Mouse (Mus musculus): Measurements from ENCODE around the gene Spry1. TPM values are rescaled to one million over a fixed set of nuclear protein-coding genes. Genes with fewer than 3 reads are reported as not detected.

Spry1 gene
- polyA plus RNA-seq, 2 experiments = 2.4 to 3.4 TPM

GRCm38 (mm10) chr3:37640810-37641209, 1.1 kb downstream of the Spry1 start:
- Histone ChIP-seq H3K4me3 (ENCODE audit: insufficient read depth in 1 of 2, low read depth in 2 of 2, low read length in 2 of 2) (peak overlapping the region; percentile 62 to 74), H3K4me1 (replicated peaks; ENCODE audit: control insufficient read depth in 2 of 2, insufficient read depth in 2 of 2, low read length in 1 of 2) (peaks cover 0 to 5% of the 10 kb centered on the region in 2 experiments; a peak in 1 of 4 replicates), H3K9ac (replicated peaks) (peak overlapping the region; percentile 56), H3K4me2 (ENCODE audit: low read depth) (peak overlapping the region; percentile 80), H3K36me3 (replicated peaks; ENCODE audit: control insufficient read depth, insufficient read depth, low read depth) (peaks cover 7% of the 10 kb centered on the region), H3K27ac (no peak overlapping the region), H3K27me3 (ENCODE audit: control insufficient read depth, insufficient read depth, low read length) (peaks cover 12% of the 10 kb centered on the region), H3K9me3 (ENCODE audit: control insufficient read depth, low read length) (no peaks in the 10 kb centered on the region)
- WGBS (ENCODE audit: insufficient replicate concordance) = under 1% methylated on average over 43 of the region's 47 CpGs
- peak; percentile 59; the same call in 1 of the 2 replicates for ATAC-seq (ENCODE audit: insufficient read depth)
- DNase-seq (ENCODE audit: low read depth in 3 of 3, low spot score in 3 of 3) = no peak
- peak; percentile 60 for TF ChIP-seq CTCF (IDR thresholded peaks at IDR 0.05; ENCODE audit: low read depth)
- TF ChIP-seq EP300 (IDR thresholded peaks at IDR 0.05; ENCODE audit: low read depth) = no peak

DNA sequence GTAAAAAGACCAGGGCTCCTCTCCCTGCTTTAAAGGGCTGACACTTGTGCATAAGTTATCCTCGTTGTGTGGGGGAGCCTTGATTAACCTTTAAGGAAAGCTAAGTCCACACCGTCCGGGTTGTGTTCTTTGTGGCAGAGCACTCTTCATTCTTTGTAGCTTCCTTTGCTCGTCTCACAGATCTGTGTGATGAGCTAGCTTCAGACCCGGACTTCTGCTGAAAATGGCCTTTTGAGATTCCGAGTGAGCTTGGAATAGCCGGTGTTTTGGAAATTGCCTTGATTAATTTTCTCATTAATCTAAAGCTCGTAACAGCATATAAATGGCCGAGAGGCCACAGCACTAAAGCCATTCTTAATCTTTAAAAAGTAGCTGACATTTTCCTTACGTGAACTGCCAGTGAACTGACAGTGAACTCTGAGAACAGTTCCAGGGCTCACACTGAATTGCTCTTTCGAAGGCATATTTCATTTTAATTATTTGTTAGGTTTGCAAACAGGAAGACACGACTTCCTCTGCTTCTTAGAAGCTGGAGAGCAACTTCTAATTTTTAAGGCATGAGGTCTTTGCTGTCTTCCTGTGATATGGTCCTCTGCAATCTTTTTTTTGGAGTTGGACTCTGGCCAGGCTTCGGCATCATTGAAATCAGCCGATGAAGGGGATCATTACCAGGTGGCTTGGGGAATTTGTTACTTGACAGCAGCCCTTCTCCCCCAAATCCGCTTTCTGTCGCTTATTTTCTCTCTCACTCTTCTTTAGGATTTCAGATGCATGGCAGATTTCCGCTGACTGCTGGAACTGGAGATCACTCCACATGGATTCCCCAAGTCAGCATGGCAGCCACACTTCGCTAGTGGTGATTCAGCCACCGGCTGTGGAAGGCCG, 2.3 kb downstream of the Spry1 start:
- ATAC-seq (ENCODE audit: insufficient read depth) = no peak
- TF ChIP-seq CTCF (IDR thresholded peaks at IDR 0.05; ENCODE audit: low read depth) = no peak
- TF ChIP-seq EP300 (IDR thresholded peaks at IDR 0.05; ENCODE audit: low read depth) = no peak

GRCm38 (mm10) chr3:37642681-37643214, 3.0 kb downstream of the Spry1 start:
- Histone ChIP-seq H3K9ac (replicated peaks) (no peak overlapping the region), H3K27ac (no peak overlapping the region), H3K4me1 (replicated peaks; ENCODE audit: control insufficient read depth in 2 of 2, insufficient read depth in 2 of 2, low read length in 1 of 2) (peaks cover 0 to 5% of the 10 kb centered on the region in 2 experiments; a peak in 1 of 4 replicates), H3K4me2 (ENCODE audit: low read depth) (no peak overlapping the region), H3K9me3 (ENCODE audit: control insufficient read depth, low read length) (no peaks in the 10 kb centered on the region), H3K4me3 (ENCODE audit: insufficient read depth in 1 of 2, low read depth in 2 of 2, low read length in 2 of 2) (no peak overlapping the region), H3K27me3 (ENCODE audit: control insufficient read depth, insufficient read depth, low read length) (peaks cover 12% of the 10 kb centered on the region), H3K36me3 (replicated peaks; ENCODE audit: control insufficient read depth, insufficient read depth, low read depth) (peaks cover 7% of the 10 kb centered on the region)
- no peak for ATAC-seq (ENCODE audit: insufficient read depth)
- no peak for DNase-seq (ENCODE audit: low read depth in 3 of 3, low spot score in 3 of 3)
- TF ChIP-seq EP300 (IDR thresholded peaks at IDR 0.05; ENCODE audit: low read depth) = no peak
- TF ChIP-seq CTCF (IDR thresholded peaks at IDR 0.05; ENCODE audit: low read depth) = no peak
- 89% methylated on average over 21 of the region's 21 CpGs for WGBS (ENCODE audit: insufficient replicate concordance)

More for the DNA sequence above, 2.3 kb downstream of the Spry1 start:
- Histone ChIP-seq H3K4me3 (ENCODE audit: insufficient read depth in 1 of 2, low read depth in 2 of 2, low read length in 2 of 2) (peak overlapping the region; percentile 19 to 62; a peak in 2 of 4 replicates), H3K9me3 (ENCODE audit: control insufficient read depth, low read length) (no peaks in the 10 kb centered on the region), H3K27ac (no peak overlapping the region), H3K27me3 (ENCODE audit: control insufficient read depth, insufficient read depth, low read length) (peaks cover 12% of the 10 kb centered on the region), H3K36me3 (replicated peaks; ENCODE audit: control insufficient read depth, insufficient read depth, low read depth) (peaks cover 7% of the 10 kb centered on the region), H3K9ac (replicated peaks) (no peak overlapping the region), H3K4me1 (replicated peaks; ENCODE audit: control insufficient read depth in 2 of 2, insufficient read depth in 2 of 2, low read length in 1 of 2) (peaks cover 0 to 5% of the 10 kb centered on the region in 2 experiments; a peak in 1 of 4 replicates), H3K4me2 (ENCODE audit: low read depth) (peak overlapping the region; percentile 80)
- WGBS (ENCODE audit: insufficient replicate concordance) = 56% methylated on average over 20 of the region's 20 CpGs
- no peak for DNase-seq (ENCODE audit: low read depth in 3 of 3, low spot score in 3 of 3)

DNA sequence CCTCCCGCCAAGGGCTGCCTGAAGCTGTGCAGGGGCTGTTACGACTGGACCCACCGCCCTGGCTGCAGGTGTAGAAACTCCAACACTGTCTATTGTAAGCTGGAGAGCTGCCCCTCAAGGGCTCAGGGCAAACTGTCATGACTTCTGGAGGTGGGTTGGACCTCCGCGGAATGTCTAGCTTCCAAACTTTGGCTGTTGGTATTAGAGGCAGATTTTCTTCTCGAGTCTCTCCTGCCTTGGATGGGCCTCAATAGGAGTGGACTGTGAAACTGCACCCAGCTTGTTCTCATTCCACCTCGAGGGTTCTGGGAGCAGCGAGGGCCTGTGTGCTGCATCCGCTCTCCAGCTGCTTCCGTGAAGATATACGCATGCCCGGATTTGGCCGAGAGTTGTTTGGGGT, 3.7 kb downstream of the Spry1 start:
- ATAC-seq (ENCODE audit: insufficient read depth) = no peak
- Histone ChIP-seq H3K27ac (no peak overlapping the region), H3K9me3 (ENCODE audit: control insufficient read depth, low read length) (no peaks in the 10 kb centered on the region), H3K4me1 (replicated peaks; ENCODE audit: control insufficient read depth in 2 of 2, insufficient read depth in 2 of 2, low read length in 1 of 2) (peaks cover 0 to 7% of the 10 kb centered on the region in 2 experiments; a peak in 2 of 4 replicates), H3K4me2 (ENCODE audit: low read depth) (no peak overlapping the region), H3K4me3 (ENCODE audit: insufficient read depth in 1 of 2, low read depth in 2 of 2, low read length in 2 of 2) (no peak overlapping the region), H3K9ac (replicated peaks) (no peak overlapping the region), H3K27me3 (ENCODE audit: control insufficient read depth, insufficient read depth, low read length) (peaks cover 12% of the 10 kb centered on the region), H3K36me3 (replicated peaks; ENCODE audit: control insufficient read depth, insufficient read depth, low read depth) (peaks cover 7% of the 10 kb centered on the region)
- TF ChIP-seq CTCF (IDR thresholded peaks at IDR 0.05; ENCODE audit: low read depth) = no peak
- TF ChIP-seq EP300 (IDR thresholded peaks at IDR 0.05; ENCODE audit: low read depth) = no peak
- DNase-seq (ENCODE audit: low read depth in 3 of 3, low spot score in 3 of 3) = no peak
- 84% methylated on average over 13 of the region's 13 CpGs for WGBS (ENCODE audit: insufficient replicate concordance)

- Histone ChIP-seq H3K9me3 (ENCODE audit: control insufficient read depth, low read length) (no peaks in the 10 kb centered on the region), H3K9ac (replicated peaks) (no peak overlapping the region), H3K36me3 (replicated peaks; ENCODE audit: control insufficient read depth, insufficient read depth, low read depth) (peaks cover 7% of the 10 kb centered on the region), H3K4me1 (replicated peaks; ENCODE audit: control insufficient read depth in 2 of 2, insufficient read depth in 2 of 2, low read length in 1 of 2) (peaks cover 0 to 12% of the 10 kb centered on the region in 2 experiments; a peak in 2 of 4 replicates), H3K27me3 (ENCODE audit: control insufficient read depth, insufficient read depth, low read length) (peaks cover 12% of the 10 kb centered on the region), H3K27ac (no peak overlapping the region), H3K4me2 (ENCODE audit: low read depth) (no peak overlapping the region), H3K4me3 (ENCODE audit: insufficient read depth in 1 of 2, low read depth in 2 of 2, low read length in 2 of 2) (no peak overlapping the region)
- WGBS (ENCODE audit: insufficient replicate concordance) = 69% methylated on average over 8 of the region's 8 CpGs
- TF ChIP-seq EP300 (IDR thresholded peaks at IDR 0.05; ENCODE audit: low read depth) = no peak
- ATAC-seq (ENCODE audit: insufficient read depth) (no peak), DNase-seq (ENCODE audit: low read depth in 3 of 3, low spot score in 3 of 3) (no peak)
Measured at GRCm38 (mm10) chr3:37643903-37644302, 4.2 kb downstream of the Spry1 start.
